Mouse (Mus musculus) retina, embryonic 14.5 days (tissue): Measurements from ENCODE around the gene Snapc1.

Experiments used
- DNase-seq: peaks from one replicate; pipeline ENCODE4 v3.0.0-alpha.2; 2015; ENCODE audit warnings: low spot score

Gene Snapc1

GRCm38 (mm10) chr12:73964291-73965281 lies at the start of gene Snapc1:
Snapc1 (plus strand) TSS chr12:73964481.
- peak; percentile 98 for DNase-seq

GRCm38 (mm10) chr12:73918479-73918878 lies 45.8 kb upstream of the Snapc1 start:
- no peak for DNase-seq

GRCm38 (mm10) chr12:73930266-73930665 lies 34.0 kb upstream of the Snapc1 start:
- no peak for DNase-seq

GRCm38 (mm10) chr12:73931274-73931673 lies 33.0 kb upstream of the Snapc1 start:
- DNase-seq, result peak; percentile 62

- no peak for DNase-seq
Observed at GRCm38 (mm10) chr12:73934528-73934927, 29.8 kb upstream of the Snapc1 start.

DNA sequence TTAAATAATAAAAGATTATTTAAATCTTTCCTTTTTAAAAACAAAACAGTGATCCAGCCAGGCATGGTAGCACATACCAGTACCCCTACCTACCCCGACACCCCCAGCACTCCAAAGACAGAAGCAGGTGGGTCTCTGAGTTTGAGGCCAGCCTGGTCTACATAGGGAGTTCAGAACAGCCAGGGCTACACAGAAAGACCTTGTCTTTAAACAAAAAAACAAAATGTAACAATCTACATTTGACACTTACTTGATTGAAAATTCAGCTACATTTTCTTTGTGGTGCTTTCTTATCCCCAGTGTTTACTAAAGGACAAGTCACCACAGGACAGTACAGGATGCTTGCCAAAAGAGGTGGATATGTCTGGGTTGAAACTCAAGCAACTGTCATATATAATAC lies 26.9 kb upstream of the Snapc1 start, which contains the start of gene Gm49321:
TSS of gene Gm49321 (plus strand) at position 301 of the 400 bp plus-strand sequence.
- DNase-seq, result no peak

- no peak for DNase-seq
Observed at GRCm38 (mm10) chr12:73939542-73939941, 24.7 kb upstream of the Snapc1 start.

DNA sequence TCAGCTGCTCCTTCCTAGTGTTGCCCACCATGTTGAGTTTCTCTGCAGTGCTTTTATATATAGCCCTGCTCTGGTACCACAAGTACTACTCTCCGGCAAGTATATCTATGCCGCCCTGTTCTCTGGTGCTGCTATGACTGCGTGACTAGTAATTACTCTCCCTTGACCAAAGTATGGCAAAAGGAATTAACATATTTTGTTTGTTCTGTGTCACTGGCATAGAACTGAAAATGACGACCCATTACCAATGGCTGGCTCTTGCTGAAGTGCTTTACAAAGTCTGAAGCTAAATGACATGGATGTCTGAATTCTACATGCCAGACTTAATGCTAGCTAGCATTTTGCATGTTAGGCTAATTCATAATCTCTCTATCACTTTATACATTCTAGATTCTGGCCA lies 15.9 kb upstream of the Snapc1 start:
- DNase-seq, result no peak

DNA sequence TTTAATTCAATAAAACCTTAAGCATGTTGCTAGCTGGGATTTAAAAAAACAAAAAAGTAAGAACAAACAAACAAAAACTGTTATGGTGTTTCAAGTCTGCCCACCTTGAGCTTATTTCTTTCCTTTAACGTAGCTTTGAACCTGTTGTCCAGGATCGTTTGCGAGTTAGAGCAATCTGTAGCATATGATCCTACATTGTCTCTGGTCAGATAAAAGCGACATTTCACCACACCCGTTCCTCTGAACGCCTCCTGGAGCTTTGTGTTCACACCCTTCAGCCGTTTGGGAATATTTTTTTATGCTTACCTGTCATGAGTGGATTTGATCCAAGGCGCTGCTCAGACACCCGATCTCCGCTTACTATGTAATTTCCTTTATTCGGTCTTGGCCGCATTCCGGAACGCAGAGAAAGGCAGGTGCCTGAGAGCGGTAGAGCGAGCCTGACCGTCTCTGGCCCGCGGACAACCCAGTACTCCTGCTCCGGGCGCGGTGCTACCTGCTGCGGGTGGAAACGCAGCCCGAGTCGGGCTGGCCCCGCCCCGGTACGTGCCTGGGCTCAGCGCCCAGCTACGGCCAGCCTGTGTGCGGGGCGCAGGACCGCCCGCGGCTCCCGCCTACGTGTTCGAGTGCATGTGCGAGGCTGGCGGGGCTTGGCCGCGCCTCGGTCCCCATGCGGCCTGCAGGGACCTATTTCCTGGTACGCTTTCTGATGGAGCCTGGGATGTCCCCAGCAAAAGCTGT lies 14.8 kb upstream of the Snapc1 start:
- DNase-seq, result peak; percentile 50

GRCm38 (mm10) chr12:73952879-73953278 lies 11.4 kb upstream of the Snapc1 start:
- DNase-seq, result peak; percentile 63

DNA sequence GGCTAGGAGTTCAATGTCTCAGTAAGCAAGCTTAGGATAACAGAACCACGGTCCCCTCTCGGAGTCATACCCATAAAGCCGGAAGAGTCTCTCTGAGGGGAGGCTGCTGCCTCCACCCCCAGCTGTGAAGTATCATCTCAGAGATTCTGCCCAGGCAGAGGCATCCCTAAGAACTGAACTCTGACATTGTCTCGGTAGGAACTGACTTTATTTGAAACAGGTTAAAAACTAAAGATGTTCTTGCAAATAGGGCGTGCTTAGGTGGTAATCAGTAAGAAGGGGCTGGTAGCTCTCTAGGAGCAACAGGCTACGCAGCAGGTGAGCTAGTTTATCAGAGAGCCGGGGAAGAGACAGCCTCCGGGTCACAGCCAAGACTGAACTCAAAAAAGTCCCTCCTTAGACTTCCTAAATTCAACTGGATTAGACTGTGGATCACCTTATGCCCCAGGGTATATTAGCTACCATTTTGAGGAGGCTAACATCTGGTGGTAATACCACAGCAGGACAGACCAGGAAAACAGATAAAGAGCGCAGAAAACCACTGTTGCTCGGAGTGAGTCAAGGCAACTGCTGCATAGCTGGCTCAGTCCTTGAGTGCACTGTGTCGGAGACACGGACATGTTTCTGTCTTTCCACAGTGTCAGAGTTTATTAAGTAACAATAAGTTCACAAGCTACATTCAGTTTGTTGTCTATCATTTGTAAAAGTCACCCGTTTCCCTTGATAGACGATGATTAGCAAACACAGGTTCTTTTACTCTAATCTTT lies 10.7 kb upstream of the Snapc1 start:
- DNase-seq, result no peak

DNA sequence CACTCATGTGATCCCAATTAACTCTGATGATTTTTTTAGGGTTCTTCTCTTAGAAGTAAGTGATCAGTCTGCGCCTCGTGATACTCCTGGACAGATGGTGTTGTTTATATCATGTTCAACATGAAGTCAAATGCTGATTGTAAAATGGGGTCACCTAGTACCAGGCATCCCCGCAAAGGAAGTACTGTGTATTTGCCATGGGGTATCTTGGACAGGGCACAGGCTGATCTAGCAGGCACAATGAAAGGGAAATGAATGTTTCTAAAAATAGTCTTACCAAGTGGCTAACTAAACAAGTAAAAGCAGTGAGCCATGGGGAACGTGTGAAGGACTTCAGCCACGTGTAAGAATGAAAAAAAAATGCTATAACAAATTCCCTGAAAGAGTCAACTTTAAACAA lies 9.5 kb upstream of the Snapc1 start:
- no peak for DNase-seq

DNA sequence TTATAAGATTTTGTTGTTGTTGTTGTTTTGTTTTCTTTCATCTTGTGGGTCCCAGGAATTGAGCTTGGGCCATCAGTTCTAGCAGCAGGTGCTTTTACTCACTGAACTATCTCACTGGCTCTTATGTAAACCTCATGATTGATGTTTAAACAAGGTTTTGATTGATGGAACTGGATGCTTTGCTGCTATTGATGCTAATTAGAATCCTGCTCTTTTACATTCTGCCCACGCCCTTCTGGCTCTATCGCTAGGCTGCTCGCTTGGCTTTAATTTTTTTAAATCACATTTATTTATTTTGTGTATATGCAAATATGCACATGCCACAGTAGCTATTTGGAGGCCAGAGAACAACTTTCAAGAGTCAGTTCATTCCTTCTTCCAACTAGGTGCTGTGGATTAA lies 6.6 kb upstream of the Snapc1 start:
- no peak for DNase-seq

GRCm38 (mm10) chr12:73958830-73959229 lies 5.5 kb upstream of the Snapc1 start:
- no peak for DNase-seq

DNA sequence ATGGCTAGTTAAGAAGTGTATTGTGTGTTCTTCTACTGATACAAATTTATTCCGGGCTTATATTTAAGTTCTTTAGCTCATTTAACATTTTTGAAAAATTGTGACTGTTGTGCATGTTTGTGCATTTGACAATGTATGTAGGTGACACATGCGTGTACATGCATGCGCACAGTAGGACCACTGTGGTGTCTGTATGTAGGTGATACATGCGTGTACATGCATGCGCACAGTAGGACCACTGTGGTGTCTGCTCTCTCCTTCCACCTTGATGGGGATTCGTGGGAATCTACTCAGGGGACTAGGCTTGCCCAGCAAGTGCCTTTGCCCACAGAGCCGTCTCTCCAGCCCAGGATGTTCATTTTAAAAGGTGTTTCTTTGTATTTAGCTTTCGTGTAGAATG lies 4.9 kb downstream of the Snapc1 start:
- no peak for DNase-seq

GRCm38 (mm10) chr12:73974584-73974983 lies 10.3 kb downstream of the Snapc1 start:
- DNase-seq, result no peak

- no peak for DNase-seq
Observed at GRCm38 (mm10) chr12:73978144-73978543, 13.9 kb downstream of the Snapc1 start.

DNA sequence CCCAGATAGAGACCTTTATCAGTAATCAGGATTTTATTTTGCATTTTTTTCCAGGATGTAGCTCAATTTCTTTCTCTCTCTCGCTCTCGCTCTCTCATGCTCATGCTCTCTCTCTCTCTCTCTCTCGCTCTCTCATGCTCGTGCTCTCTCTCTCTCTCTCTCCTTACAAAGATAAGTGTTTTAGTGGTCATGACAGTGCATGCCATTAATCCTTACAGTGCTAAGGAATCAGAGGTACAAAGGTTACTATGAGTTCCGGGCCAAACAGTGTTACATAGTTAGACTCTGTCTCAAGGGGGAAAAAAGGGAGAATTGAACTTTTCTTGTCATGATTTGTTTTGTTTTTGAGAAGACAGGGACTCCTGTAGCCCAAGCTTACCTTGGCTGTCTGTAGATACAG lies 15.4 kb downstream of the Snapc1 start:
- DNase-seq, result no peak

GRCm38 (mm10) chr12:73982533-73982932 lies 18.3 kb downstream of the Snapc1 start:
- no peak for DNase-seq

DNA sequence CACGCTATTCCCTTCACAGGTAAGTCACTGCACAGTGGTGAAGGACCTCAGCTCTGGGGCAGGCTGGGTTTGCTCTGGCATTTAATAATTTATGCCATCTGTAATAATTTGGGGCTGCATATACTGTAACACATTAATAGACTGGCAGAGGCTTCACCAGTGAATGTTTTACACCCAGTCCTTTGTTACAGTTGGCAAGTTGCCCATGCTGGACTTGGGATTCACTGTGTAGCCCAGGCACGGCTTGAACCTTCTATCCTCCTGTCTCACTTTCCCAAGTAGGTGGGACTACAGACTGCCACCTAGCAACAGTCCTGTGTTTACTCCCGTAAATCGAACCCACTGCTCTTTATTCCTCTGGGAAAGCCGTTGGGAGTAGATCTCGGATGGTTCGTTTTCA lies 22.0 kb downstream of the Snapc1 start:
- DNase-seq, result no peak

DNA sequence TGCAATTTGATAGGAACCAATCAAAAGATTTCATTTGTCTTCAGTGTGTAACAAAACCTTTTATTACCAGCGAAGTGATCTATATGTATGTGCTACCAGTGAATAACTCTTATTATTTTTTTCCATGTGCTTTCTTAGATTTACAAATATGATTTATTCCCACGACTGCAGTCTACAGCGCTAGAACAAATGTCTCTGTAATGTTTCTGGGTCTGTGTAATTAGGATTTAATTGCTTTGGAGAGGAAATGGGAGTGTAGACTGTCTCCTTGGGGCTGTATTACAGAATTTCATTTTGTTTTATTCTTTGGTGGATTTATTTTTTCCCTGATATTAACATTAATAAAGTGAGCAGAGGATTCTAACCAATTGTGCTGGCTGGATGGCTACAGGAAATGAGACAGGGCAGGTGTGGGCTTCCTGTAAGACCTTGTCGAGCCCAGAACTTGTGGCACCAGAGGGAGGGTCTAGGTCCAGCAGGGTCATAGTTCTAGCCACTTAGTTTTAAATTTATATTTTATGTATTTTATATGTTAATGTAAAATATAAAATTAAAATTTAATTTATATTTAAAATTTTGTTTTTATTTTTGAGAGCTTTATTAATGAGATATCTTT lies 24.2 kb downstream of the Snapc1 start:
- no peak for DNase-seq

GRCm38 (mm10) chr12:73989594-73989993 lies 25.3 kb downstream of the Snapc1 start:
- peak; percentile 53 for DNase-seq
